Mouse (Mus musculus) stomach, embryonic 16.5 days (tissue): ENCODE measurements around the gene Pafah2. TPM values are rescaled to one million over a fixed set of nuclear protein-coding genes. Genes with fewer than 3 reads are reported as not detected.

ENCODE experiments used
- ATAC-seq: fragments of 200-750 bp; cut with Nextera tagmentation; 2 replicates; pipeline ENCODE4 v1.8.0; 2017; ENCODE audit warnings: moderate number of reproducible peaks, moderate TSS enrichment; ENCODE audit not compliant: insufficient read depth, low FRiP score
- H3K27ac ChIP-seq: fragments of 300-500 bp; sonication (generic); 2 replicates; pipeline ENCODE4 v1.5.1; 2014; ENCODE audit warnings: low read length
- H3K27me3 ChIP-seq: fragments of 300-500 bp; sonication (generic); 2 replicates; pipeline ENCODE4 v1.6.1; 2014; ENCODE audit warnings: low read length, control low read depth, mixed read lengths; ENCODE audit not compliant: control insufficient read depth, insufficient read depth
- H3K36me3 ChIP-seq: fragments of 300-500 bp; sonication (generic); 2 replicates; pipeline ENCODE4 v1.6.1; 2014; ENCODE audit warnings: low read length; ENCODE audit not compliant: control insufficient read depth, insufficient read depth
- H3K4me1 ChIP-seq: fragments of 300-500 bp; sonication (generic); 2 replicates; pipeline ENCODE4 v1.6.1; 2014; ENCODE audit warnings: low read length, control low read depth, mixed read lengths; ENCODE audit not compliant: control insufficient read depth, insufficient read depth
- H3K4me2 ChIP-seq: fragments of 300-500 bp; sonication (generic); 2 replicates; pipeline ENCODE4 v1.6.1; 2014; ENCODE audit warnings: low read depth, low read length, mixed read lengths
- H3K4me3 ChIP-seq: fragments of 300-500 bp; sonication (generic); replicated peaks from 2 replicates; pipeline ENCODE4 v1.5.1; 2014; ENCODE audit warnings: mild to moderate bottlenecking, low read length
- H3K9ac ChIP-seq: fragments of 300-500 bp; sonication (generic); 2 replicates; pipeline ENCODE4 v1.6.1; 2014; ENCODE audit warnings: low read length
- H3K9me3 ChIP-seq: fragments of 300-500 bp; sonication (generic); replicated peaks from 2 replicates; pipeline ENCODE4 v1.6.1; 2016; ENCODE audit warnings: low read length, control low read depth; ENCODE audit not compliant: control insufficient read depth
- WGBS: fragments of 180-500 bp; shearing (Covaris S2); extraction: QIAGEN DNeasy Blood & Tissue Kit; methylation state at CpG from one replicate; pipeline ENCODE4 v1.1.7; 2014; 5-methylcytosine and 5-hydroxymethylcytosine counted together
- polyA plus RNA-seq: library from polyadenylated mRNA; unstranded; fragments of >200 nt; fragmentation: Nextera tagmentation; extraction: Ambion mirVana; gene quantifications from 2 replicates; pipeline ENCODE4 v1.2.1, GENCODE M21; 2015

Gene Pafah2
- polyA plus RNA-seq, 1 experiment from 2014 or later, result 24.7 TPM

- under 1% methylated on average over 29 of the region's 31 CpGs for WGBS
- H3K27me3 ChIP-seq, result no peaks in the 10 kb centered on the region
- peaks cover 5% of the 10 kb centered on the region for H3K4me1 ChIP-seq
- peaks cover 12% of the 10 kb centered on the region for H3K36me3 ChIP-seq
- H3K9ac ChIP-seq, result peak within 1 kb of the TSS; percentile 92
- H3K9me3 ChIP-seq, result no peaks in the 10 kb centered on the region
- H3K4me2 ChIP-seq, result peak within 1 kb of the TSS; percentile 98
- H3K4me3 ChIP-seq, result peak within 1 kb of the TSS; percentile 94
- H3K27ac ChIP-seq, result peak within 1 kb of the TSS; percentile 93
- ATAC-seq, result peak; percentile 96
Measured at GRCm38 (mm10) chr4:134468215-134468575, 72.1 kb downstream of the Pafah2 start, which contains the start of gene Stmn1. Gene Stmn1 (plus strand): TSS chr4:134468320.

GRCm38 (mm10) chr4:134468578-134469266, 72.6 kb downstream of the Pafah2 start:
- Histone ChIP-seq H3K36me3 (peaks cover 13% of the 10 kb centered on the region), H3K4me3 (peak overlapping the region; percentile 94), H3K4me1 (peaks cover 5% of the 10 kb centered on the region), H3K9me3 (no peaks in the 10 kb centered on the region), H3K9ac (peak overlapping the region; percentile 92), H3K27me3 (no peaks in the 10 kb centered on the region), H3K4me2 (peak overlapping the region; percentile 98), H3K27ac (peak overlapping the region; percentile 93)
- WGBS, result under 1% methylated on average over 67 of the region's 68 CpGs
- peak; percentile 90 for ATAC-seq

GRCm38 (mm10) chr4:134469341-134469796, 73.2 kb downstream of the Pafah2 start:
- 10% methylated on average over 6 of the region's 6 CpGs for WGBS
- no peaks in the 10 kb centered on the region for H3K9me3 ChIP-seq
- ATAC-seq, result no peak; the same call in 1 of the 2 replicates
- H3K4me2 ChIP-seq, result peak overlapping the region; percentile 98
- peak overlapping the region; percentile 93; the same call in 1 of the 2 replicates for H3K27ac ChIP-seq
- peak overlapping the region; percentile 94 for H3K4me3 ChIP-seq
- peaks cover 15% of the 10 kb centered on the region for H3K36me3 ChIP-seq
- no peaks in the 10 kb centered on the region for H3K27me3 ChIP-seq
- H3K9ac ChIP-seq, result peak overlapping the region; percentile 92
- H3K4me1 ChIP-seq, result peaks cover 5% of the 10 kb centered on the region

GRCm38 (mm10) chr4:134469985-134470384, 73.9 kb downstream of the Pafah2 start:
- Histone ChIP-seq H3K36me3 (peaks cover 15% of the 10 kb centered on the region), H3K4me3 (peak overlapping the region; percentile 94)
- no peak for ATAC-seq

GRCm38 (mm10) chr4:134471469-134471868, 75.3 kb downstream of the Pafah2 start:
- no peak overlapping the region for H3K4me2 ChIP-seq
- H3K4me3 ChIP-seq, result no peak overlapping the region
- peaks cover 15% of the 10 kb centered on the region for H3K36me3 ChIP-seq
- H3K27ac ChIP-seq, result no peak overlapping the region
- peaks cover 5% of the 10 kb centered on the region for H3K4me1 ChIP-seq
- H3K9ac ChIP-seq, result no peak overlapping the region
- H3K9me3 ChIP-seq, result no peaks in the 10 kb centered on the region
- H3K27me3 ChIP-seq, result no peaks in the 10 kb centered on the region
- no peak for ATAC-seq

More at GRCm38 (mm10) chr4:134469985-134470384, 73.9 kb downstream of the Pafah2 start:
- no peak overlapping the region for H3K27ac ChIP-seq
- H3K4me2 ChIP-seq, result peak overlapping the region; percentile 98
- H3K4me1 ChIP-seq, result peaks cover 5% of the 10 kb centered on the region
- H3K9me3 ChIP-seq, result no peaks in the 10 kb centered on the region
- no peaks in the 10 kb centered on the region for H3K27me3 ChIP-seq
- WGBS, result 54% methylated on average over 3 of the region's 3 CpGs
- H3K9ac ChIP-seq, result peak overlapping the region; percentile 48

- Histone ChIP-seq H3K4me2 (no peak overlapping the region), H3K27me3 (no peaks in the 10 kb centered on the region), H3K4me1 (peaks cover 5% of the 10 kb centered on the region), H3K4me3 (no peak overlapping the region), H3K9me3 (no peaks in the 10 kb centered on the region), H3K9ac (no peak overlapping the region), H3K27ac (no peak overlapping the region), H3K36me3 (peaks cover 15% of the 10 kb centered on the region)
- WGBS, result 73% methylated on average over 4 of the region's 4 CpGs
- ATAC-seq, result no peak
Measured at GRCm38 (mm10) chr4:134473764-134474163, 77.6 kb downstream of the Pafah2 start.

GRCm38 (mm10) chr4:134474240-134474639, 78.1 kb downstream of the Pafah2 start:
- Histone ChIP-seq H3K4me3 (no peak overlapping the region), H3K4me1 (peaks cover 5% of the 10 kb centered on the region), H3K9me3 (no peaks in the 10 kb centered on the region), H3K4me2 (no peak overlapping the region), H3K27me3 (no peaks in the 10 kb centered on the region), H3K36me3 (peaks cover 15% of the 10 kb centered on the region), H3K27ac (no peak overlapping the region), H3K9ac (no peak overlapping the region)
- no peak for ATAC-seq
- WGBS, result 76% methylated on average over 8 of the region's 8 CpGs

- H3K9me3 ChIP-seq, result no peaks in the 10 kb centered on the region
- H3K9ac ChIP-seq, result no peak overlapping the region
- no peaks in the 10 kb centered on the region for H3K27me3 ChIP-seq
- no peaks in the 10 kb centered on the region for H3K4me1 ChIP-seq
- no peak overlapping the region for H3K27ac ChIP-seq
- WGBS, result 86% methylated on average over 8 of the region's 8 CpGs
- H3K4me3 ChIP-seq, result no peak overlapping the region
- peaks cover 6% of the 10 kb centered on the region for H3K36me3 ChIP-seq
- ATAC-seq, result no peak
- H3K4me2 ChIP-seq, result no peak overlapping the region
Measured at GRCm38 (mm10) chr4:134476899-134477298, 80.8 kb downstream of the Pafah2 start.
